Mouse (Mus musculus) kidney, adult 2 months (tissue): Measurements from ENCODE around the gene Acot4. TPM values are rescaled to one million over a fixed set of nuclear protein-coding genes. Genes with fewer than 3 reads are reported as not detected.
"Not testable (repeated sequence)": the region's sequence is repeated elsewhere in the genome, so short reads cannot be mapped to it uniquely, and the experiment has no call there.

Experiments
- DNase-seq: peaks from one replicate; pipeline ENCODE4 v3.0.0; 2021
- H3K27ac ChIP-seq: fragments of 200-500 bp; 2 replicates; pipeline ENCODE4 v1.5.1; 2012; ENCODE audit warnings: low read depth, low read length, control low read depth, inconsistent platforms; ENCODE audit not compliant: insufficient read depth
- H3K27me3 ChIP-seq: fragments of 200-500 bp; replicated peaks from 2 replicates; pipeline ENCODE4 v1.6.1; 2012; ENCODE audit warnings: mild to moderate bottlenecking, moderate library complexity, low read length, inconsistent platforms; ENCODE audit not compliant: control insufficient read depth, insufficient read depth
- H3K36me3 ChIP-seq: fragments of 200-500 bp; 2 replicates; pipeline ENCODE4 v1.6.1; 2012; ENCODE audit warnings: mild to moderate bottlenecking, moderate library complexity, low read length, inconsistent platforms; ENCODE audit not compliant: control insufficient read depth, insufficient read depth
- H3K4me1 ChIP-seq: fragments of 200-500 bp; 2 replicates; pipeline ENCODE4 v1.6.1; 2011; ENCODE audit warnings: low read length; ENCODE audit not compliant: control insufficient read depth, insufficient read depth
- H3K4me3 ChIP-seq: fragments of 200-500 bp; 2 replicates; pipeline ENCODE4 v1.5.1; 2011; ENCODE audit warnings: mild to moderate bottlenecking, low read depth, low read length, control low read depth; ENCODE audit not compliant: insufficient read depth
- CTCF ChIP-seq: fragments of 200-500 bp; conservative IDR thresholded peaks from 2 replicates; pipeline ENCODE4 v1.5.1; 2011; ENCODE audit warnings: low read depth, mild to moderate bottlenecking, control low read depth, low read length, moderate library complexity, mixed read lengths; ENCODE audit not compliant: insufficient read depth, insufficient read length
- POLR2A ChIP-seq: fragments of 200-500 bp; IDR thresholded peaks from one replicate; pipeline ENCODE4 v1.6.1; 2011; ENCODE audit warnings: low read depth, low read length, control low read depth
- WGBS: fragments of 180-500 bp; shearing (Covaris S2); methylation state at CpG from one replicate; pipeline ENCODE4 v1.1.7; 2018; 5-methylcytosine and 5-hydroxymethylcytosine counted together
- polyA plus RNA-seq: library from polyadenylated mRNA; depleted of rRNA; stranded (reverse); fragments of >200 nt; gene quantifications from 2 replicates; pipeline ENCODE4 v1.2.3, GENCODE M21; 2012

Gene Acot4
- polyA plus RNA-seq, 1 experiment = 47.8 TPM

- WGBS = 86% methylated on average over 7 of the region's 7 CpGs
- Histone ChIP-seq H3K4me3 (no peak overlapping the region), H3K27ac (no peak overlapping the region), H3K27me3 (no peaks in the 10 kb centered on the region), H3K36me3 (no peaks in the 10 kb centered on the region), H3K4me1 (peaks cover 8% of the 10 kb centered on the region; the same call in 1 of the 2 replicates)
- TF ChIP-seq POLR2A (no peak), CTCF (no peak)
- DNase-seq = no peak
Measured at GRCm38 (mm10) chr12:84013701-84014100, 24.5 kb upstream of the Acot4 start.

- not testable (repeated sequence) for H3K36me3 ChIP-seq
- WGBS = 20% methylated on average over 7 of the region's 7 CpGs
Measured at GRCm38 (mm10) chr12:84020528-84020927, 17.7 kb upstream of the Acot4 start.

GRCm38 (mm10) chr12:84022266-84022665 is 15.9 kb upstream of the Acot4 start:
- not testable (repeated sequence) for H3K4me3 ChIP-seq, H3K27ac ChIP-seq, H3K27me3 ChIP-seq, DNase-seq, H3K4me1 ChIP-seq, H3K36me3 ChIP-seq
- WGBS = 76% methylated on average over 4 of the region's 4 CpGs

More at GRCm38 (mm10) chr12:84020528-84020927, 17.7 kb upstream of the Acot4 start:
- not testable (repeated sequence) for H3K27me3 ChIP-seq, H3K27ac ChIP-seq, H3K4me3 ChIP-seq, H3K4me1 ChIP-seq
- DNase-seq = peak; percentile 97

- 77% methylated on average over 9 of the region's 9 CpGs for WGBS
- Histone ChIP-seq H3K36me3 (no peaks in the 10 kb centered on the region), H3K4me1 (peaks cover 3% of the 10 kb centered on the region), H3K27me3 (no peaks in the 10 kb centered on the region), H3K27ac (no peak overlapping the region), H3K4me3 (no peak overlapping the region)
- DNase-seq = peak; percentile 68
- TF ChIP-seq CTCF (no peak), POLR2A (no peak)
Measured at GRCm38 (mm10) chr12:84023052-84023745, 15.0 kb upstream of the Acot4 start.

- no peaks in the 10 kb centered on the region for H3K27me3 ChIP-seq
- H3K4me3 ChIP-seq = no peak overlapping the region
- no peak overlapping the region for H3K27ac ChIP-seq
- peaks cover 3% of the 10 kb centered on the region for H3K4me1 ChIP-seq
- DNase-seq = no peak
- TF ChIP-seq CTCF (no peak), POLR2A (no peak)
- WGBS = 82% methylated on average over 7 of the region's 7 CpGs
- no peaks in the 10 kb centered on the region for H3K36me3 ChIP-seq
Measured at GRCm38 (mm10) chr12:84025888-84026287, 12.3 kb upstream of the Acot4 start.

- 85% methylated on average over 3 of the region's 3 CpGs for WGBS
- H3K27ac ChIP-seq, H3K4me3 ChIP-seq, H3K4me1 ChIP-seq, H3K36me3 ChIP-seq, DNase-seq, H3K27me3 ChIP-seq: not testable (repeated sequence)
Measured at GRCm38 (mm10) chr12:84028328-84028727, 9.9 kb upstream of the Acot4 start.

- H3K36me3 ChIP-seq, H3K27me3 ChIP-seq, H3K4me1 ChIP-seq, H3K4me3 ChIP-seq, H3K27ac ChIP-seq, DNase-seq: not testable (repeated sequence)
- 95% methylated on average over 1 of the region's 1 CpGs for whole genome bisulfite sequencing
Measured at GRCm38 (mm10) chr12:84029043-84029442, 9.1 kb upstream of the Acot4 start.

GRCm38 (mm10) chr12:84030659-84031332 is 7.4 kb upstream of the Acot4 start:
- peaks cover 7% of the 10 kb centered on the region; the same call in 1 of the 2 replicates for H3K4me1 ChIP-seq
- H3K27me3 ChIP-seq = no peaks in the 10 kb centered on the region
- peak; percentile 88 for DNase-seq
- WGBS = 41% methylated on average over 4 of the region's 4 CpGs
- no peaks in the 10 kb centered on the region for H3K36me3 ChIP-seq
- H3K4me3 ChIP-seq = no peak overlapping the region
- TF ChIP-seq POLR2A (no peak), CTCF (peak; percentile 98)
- no peak overlapping the region for H3K27ac ChIP-seq
